7 mouse cellular contexts compared by ENCODE assay signal in the genomic region with DNA sequence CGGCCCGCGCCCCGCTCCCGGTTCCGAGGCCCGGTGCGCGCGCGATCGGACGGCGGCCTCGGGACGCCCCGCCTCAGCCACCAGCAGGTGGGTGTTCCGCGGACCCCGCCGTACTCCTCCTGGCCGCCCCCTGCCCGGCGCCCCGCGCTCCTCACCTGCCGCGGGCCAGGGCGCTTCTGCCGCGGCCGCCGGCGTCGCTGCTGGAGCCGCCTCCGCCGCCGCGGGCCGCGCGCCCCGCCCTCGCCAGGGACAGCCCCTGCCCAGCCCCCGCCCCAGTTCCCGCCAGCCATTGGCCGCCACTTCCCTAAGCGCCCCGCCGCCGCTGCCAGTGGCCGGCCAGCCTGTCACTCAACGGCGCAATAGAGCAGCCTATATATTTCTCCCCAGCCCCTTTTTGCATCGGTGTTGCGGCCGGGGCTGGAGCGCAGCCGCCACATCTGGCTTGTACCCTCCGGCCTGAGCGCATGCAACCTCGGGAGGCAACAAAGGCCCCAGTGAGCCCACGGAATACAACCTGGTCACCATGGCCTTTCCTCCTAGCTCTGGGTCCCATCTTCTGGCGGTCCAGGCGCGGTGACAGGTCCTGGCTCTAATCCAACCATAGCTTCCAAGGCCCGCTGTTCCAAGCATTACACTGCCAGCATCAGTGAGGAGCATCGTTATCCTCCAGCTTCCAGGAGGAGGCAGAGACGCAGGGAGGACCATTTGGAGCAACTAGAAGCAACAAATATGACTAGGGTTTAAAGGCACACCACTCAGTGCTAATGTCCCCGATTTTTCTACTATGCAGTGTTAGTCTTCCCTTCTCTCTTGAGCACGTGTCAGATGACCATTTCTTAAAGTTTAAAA. TPM values are rescaled to one million over a fixed set of nuclear protein-coding genes. Genes with fewer than 3 reads are reported as not detected.
DNase-seq lines count a peak whose midpoint lies in the region; ATAC-seq and TF ChIP-seq lines count a peak whose summit lies in the region.

TSS of gene Mgat4a (minus strand) at position 207 of the 849 bp plus-strand sequence.

- intact Hi-C loops in heart, adult 2 months (cut with DNase I), result loop anchor here (2.0 to 5.0 kb wide), 3 partner anchors 22 to 92 kb away; no protein-coding TSS in a partner anchor

- H3K36me3 ChIP-seq in embryonic facial prominence, embryonic 10.5 days (replicated peaks), result no peaks in the 10 kb centered on the region
- H3K36me3 ChIP-seq in heart, adult 2 months (ENCODE audit: control insufficient read depth, insufficient read depth, low read length), result no peaks in the 10 kb centered on the region; the same call in 1 of the 2 replicates
- H3K36me3 ChIP-seq in kidney, adult 2 months (ENCODE audit: control insufficient read depth, insufficient read depth, low read length), result no peaks in the 10 kb centered on the region
- no peaks in the 10 kb centered on the region for H3K36me3 ChIP-seq in limb, embryonic 11.5 days (ENCODE audit: control insufficient read depth, insufficient read depth, low read length)
- no peaks in the 10 kb centered on the region for H3K36me3 ChIP-seq in midbrain, embryonic 13.5 days

- H3K9me3 ChIP-seq in embryonic facial prominence, embryonic 10.5 days, result no peaks in the 10 kb centered on the region
- no peaks in the 10 kb centered on the region for H3K9me3 ChIP-seq in limb, embryonic 11.5 days (ENCODE audit: control insufficient read depth, low read length)
- H3K9me3 ChIP-seq in midbrain, embryonic 13.5 days, result no peaks in the 10 kb centered on the region

- H3K4me1 ChIP-seq in embryonic facial prominence, embryonic 10.5 days, result peaks cover 14% of the 10 kb centered on the region
- H3K4me1 ChIP-seq in heart, adult 2 months (ENCODE audit: control insufficient read depth, insufficient read depth, low read length), result peaks cover 3% of the 10 kb centered on the region; the same call in 1 of the 2 replicates
- H3K4me1 ChIP-seq in kidney, adult 2 months (ENCODE audit: control insufficient read depth, insufficient read depth, low read length), result peaks cover 2% of the 10 kb centered on the region; the same call in 1 of the 2 replicates
- H3K4me1 ChIP-seq in limb, embryonic 11.5 days (ENCODE audit: control insufficient read depth, insufficient read depth, low read length), result no peaks in the 10 kb centered on the region
- peaks cover 15% of the 10 kb centered on the region for H3K4me1 ChIP-seq in midbrain, embryonic 13.5 days (replicated peaks)

- WGBS in embryonic facial prominence, embryonic 10.5 days, result 2% methylated on average over 72 of the region's 72 CpGs
- WGBS in heart, adult 2 months, result 1% methylated on average over 70 of the region's 72 CpGs
- 2% methylated on average over 67 of the region's 72 CpGs for WGBS in kidney, adult 2 months
- 2% methylated on average over 49 of the region's 72 CpGs for WGBS in limb, embryonic 11.5 days
- 1% methylated on average over 47 of the region's 72 CpGs for WGBS in midbrain, embryonic 13.5 days

- H3K79me2 ChIP-seq in heart, adult 2 months (replicated peaks; ENCODE audit: control insufficient read depth, insufficient read depth, low read length), result peaks cover 1% of the 10 kb centered on the region; the same call in 1 of the 2 replicates

- peak within 1 kb of the TSS; percentile 83 for H3K4me3 ChIP-seq in embryonic facial prominence, embryonic 10.5 days
- peak within 1 kb of the TSS; percentile 73 for H3K4me3 ChIP-seq in heart, adult 2 months
- peak within 1 kb of the TSS; percentile 68 for H3K4me3 ChIP-seq in kidney, adult 2 months (ENCODE audit: insufficient read depth, low read depth, low read length)
- peak within 1 kb of the TSS; percentile 75 for H3K4me3 ChIP-seq in limb, embryonic 11.5 days (ENCODE audit: low read depth, low read length)
- peak within 1 kb of the TSS; percentile 75 for H3K4me3 ChIP-seq in midbrain, embryonic 13.5 days (replicated peaks)

- DNase-seq in adrenal gland, postnatal 25 days, result peak; percentile 95
- DNase-seq in embryonic facial prominence, embryonic 10.5 days (ENCODE audit: low spot score), result peak; percentile 96
- peak; percentile 92 to 94 for DNase-seq in heart, adult 2 months
- DNase-seq in kidney, adult 2 months, result peak; percentile 92
- DNase-seq in limb, embryonic 11.5 days (ENCODE audit: low spot score), result peak; percentile 92
- DNase-seq in spleen, adult 12 weeks (ENCODE audit: low spot score), result peak; percentile 70

- H3K27me3 ChIP-seq in embryonic facial prominence, embryonic 10.5 days (replicated peaks; ENCODE audit: low read depth, poor library complexity, severe bottlenecking), result peaks cover 47% of the 10 kb centered on the region
- no peaks in the 10 kb centered on the region for H3K27me3 ChIP-seq in heart, adult 2 months (ENCODE audit: control insufficient read depth, insufficient read depth, low read length)
- no peaks in the 10 kb centered on the region; the same call in 1 of the 2 replicates for H3K27me3 ChIP-seq in kidney, adult 2 months (replicated peaks; ENCODE audit: control insufficient read depth, insufficient read depth, low read length)
- H3K27me3 ChIP-seq in limb, embryonic 11.5 days (ENCODE audit: control insufficient read depth, insufficient read depth, low read length), result 0 out of 2 replicates have a peak, but pooled peaks cover 3% of the 10 kb centered on the region
- H3K27me3 ChIP-seq in midbrain, embryonic 13.5 days, result peaks cover 15% of the 10 kb centered on the region

- no peak for TF ChIP-seq EP300 in heart, adult 2 months (IDR thresholded peaks at IDR 0.05; ENCODE audit: insufficient read depth, low read depth, low read length)

- peak; percentile 92 for TF ChIP-seq POLR2A in heart, adult 2 months (IDR thresholded peaks at IDR 0.05; ENCODE audit: insufficient read depth, low read depth, low read length)
- TF ChIP-seq POLR2A in kidney, adult 2 months (IDR thresholded peaks at IDR 0.05; ENCODE audit: low read depth, low read length), result peak; percentile 70

- H3K4me2 ChIP-seq in limb, embryonic 11.5 days (ENCODE audit: low read depth, severe bottlenecking), result peak within 1 kb of the TSS; percentile 94
- peak within 1 kb of the TSS; percentile 87 for H3K4me2 ChIP-seq in midbrain, embryonic 13.5 days (replicated peaks)

- peak within 1 kb of the TSS; percentile 80 for H3K27ac ChIP-seq in embryonic facial prominence, embryonic 10.5 days (replicated peaks)
- H3K27ac ChIP-seq in heart, adult 2 months, result peak within 1 kb of the TSS; percentile 78
- H3K27ac ChIP-seq in kidney, adult 2 months (ENCODE audit: insufficient read depth, low read depth, low read length), result no peak within 1 kb of the TSS
- H3K27ac ChIP-seq in limb, embryonic 11.5 days (replicated peaks; ENCODE audit: low read depth, low read length), result no peak within 1 kb of the TSS
- H3K27ac ChIP-seq in midbrain, embryonic 13.5 days, result peak within 1 kb of the TSS; percentile 86

- H3K9ac ChIP-seq in heart, adult 2 months (ENCODE audit: low read depth, low read length), result peak within 1 kb of the TSS; percentile 96
- H3K9ac ChIP-seq in limb, embryonic 11.5 days (ENCODE audit: low read length), result peak within 1 kb of the TSS; percentile 59
- peak within 1 kb of the TSS; percentile 83 for H3K9ac ChIP-seq in midbrain, embryonic 13.5 days (replicated peaks)

- peak; percentile 98 for ATAC-seq in limb, embryonic 11.5 days (ENCODE audit: insufficient number of reproducible peaks, low FRiP score, low TSS enrichment, low read depth)
- peak; percentile 100 for ATAC-seq in midbrain, embryonic 13.5 days

- TF ChIP-seq CTCF in heart, adult 2 months (IDR thresholded peaks at IDR 0.05), result no peak
- no peak for TF ChIP-seq CTCF in kidney, adult 2 months (conservative IDR thresholded peaks at IDR 0.05; ENCODE audit: insufficient read depth, insufficient read length, low read depth, low read length)

RNA-seq across cellular contexts. Expression of gene Mgat4a, which starts in this region (rescaled TPM):
- 6.2 and 7.0 TPM in 2 replicates for total RNA-seq in adrenal gland, postnatal 25 days (2021)
- 3.8 and 4.1 TPM in 2 replicates for polyA plus RNA-seq in embryonic facial prominence, embryonic 10.5 days (2016; fragmentation: Nextera tagmentation; extraction: Ambion mirVana)
- 10 to 100 TPM in 1 of 2 experiments, 1 to 10 TPM in 1; 8.7 to 11.8 TPM for total RNA-seq in heart, adult 2 months (2021)
- polyA plus RNA-seq in heart, adult 2 months (2012; rRNA removed), result 4.5 and 7.6 TPM in 2 replicates
- 12.8 and 12.9 TPM in 2 replicates for polyA plus RNA-seq in kidney, adult 2 months (2012; rRNA removed)
- 6.3 and 7.0 TPM in 2 replicates for polyA plus RNA-seq in limb, embryonic 11.5 days (2014; fragmentation: Nextera tagmentation; extraction: Ambion mirVana)
- polyA plus RNA-seq in midbrain, embryonic 13.5 days (2015; fragmentation: Nextera tagmentation; extraction: Ambion mirVana), result 5.4 and 7.2 TPM in 2 replicates

Comparison
In these comparisons a context has a peak if more than half of its experiments do, and no peak if none do; other contexts are left out.
1. H3K27ac ChIP-seq: peak in embryonic facial prominence, embryonic 10.5 days (single experiment), heart, adult 2 months (single experiment) and midbrain, embryonic 13.5 days (single experiment); none in kidney, adult 2 months (single experiment) and limb, embryonic 11.5 days (single experiment).
2. Peak in every context shown above with its lines, with median percentiles within 50 percentile points of each other: DNase-seq, H3K4me3 ChIP-seq and H3K9ac ChIP-seq.